Mouse (Mus musculus) hindbrain, embryonic 12.5 days (tissue): Measurements from ENCODE around the gene Tln1. TPM values are rescaled to one million over a fixed set of nuclear protein-coding genes. Genes with fewer than 3 reads are reported as not detected.

Source experiments
- ATAC-seq: fragments of 200-750 bp; cut with Nextera tagmentation; 2 replicates; pipeline ENCODE4 v1.8.0; 2017; ENCODE audit warnings: moderate TSS enrichment; ENCODE audit not compliant: low FRiP score
- H3K27ac ChIP-seq: fragments of 300-500 bp; sonication (generic); 2 replicates; pipeline ENCODE4 v1.5.1; 2016; ENCODE audit warnings: mild to moderate bottlenecking
- H3K27me3 ChIP-seq: fragments of 300-500 bp; sonication (generic); 2 replicates; pipeline ENCODE4 v1.6.1; 2016; ENCODE audit warnings: mild to moderate bottlenecking
- H3K36me3 ChIP-seq: fragments of 300-500 bp; sonication (generic); 2 replicates; pipeline ENCODE4 v1.6.1; 2016; ENCODE audit warnings: mild to moderate bottlenecking
- H3K4me1 ChIP-seq: fragments of 300-500 bp; sonication (generic); 2 replicates; pipeline ENCODE4 v1.6.1; 2016
- H3K4me2 ChIP-seq: fragments of 300-500 bp; sonication (generic); replicated peaks from 2 replicates; pipeline ENCODE4 v1.6.1; 2016; ENCODE audit warnings: mild to moderate bottlenecking
- H3K4me3 ChIP-seq: fragments of 300-500 bp; sonication (generic); 2 replicates; pipeline ENCODE4 v1.5.1; 2016; ENCODE audit warnings: mild to moderate bottlenecking
- H3K9ac ChIP-seq: fragments of 300-500 bp; sonication (generic); 2 replicates; pipeline ENCODE4 v1.6.1; 2016; ENCODE audit warnings: mild to moderate bottlenecking, moderate library complexity
- H3K9me3 ChIP-seq: fragments of 300-500 bp; sonication (generic); replicated peaks from 2 replicates; pipeline ENCODE4 v1.6.1; 2016; ENCODE audit warnings: mild to moderate bottlenecking
- WGBS: fragments of 180-500 bp; shearing (Covaris S2); methylation state at CpG from one replicate; pipeline ENCODE4 v1.1.7; 2016; 5-methylcytosine and 5-hydroxymethylcytosine counted together
- polyA plus RNA-seq: library from polyadenylated mRNA; unstranded; fragments of >200 nt; fragmentation: Nextera tagmentation; extraction: Ambion mirVana; gene quantifications from 2 replicates; pipeline ENCODE4 v1.2.1, GENCODE M21; 2016

Gene Tln1
- polyA plus RNA-seq, 1 experiment from 2014 or later = 70.5 TPM

GRCm38 (mm10) chr4:43533270-43533669 lies 29.2 kb downstream of the Tln1 start:
- no peak overlapping the region for H3K9ac ChIP-seq
- peaks cover 70% of the 10 kb centered on the region for H3K36me3 ChIP-seq
- H3K27me3 ChIP-seq = no peaks in the 10 kb centered on the region
- WGBS = 85% methylated on average over 9 of the region's 9 CpGs
- no peaks in the 10 kb centered on the region for H3K4me1 ChIP-seq
- H3K4me2 ChIP-seq = no peak overlapping the region
- no peak overlapping the region for H3K27ac ChIP-seq
- ATAC-seq = no peak
- no peaks in the 10 kb centered on the region for H3K9me3 ChIP-seq
- H3K4me3 ChIP-seq = no peak overlapping the region

DNA sequence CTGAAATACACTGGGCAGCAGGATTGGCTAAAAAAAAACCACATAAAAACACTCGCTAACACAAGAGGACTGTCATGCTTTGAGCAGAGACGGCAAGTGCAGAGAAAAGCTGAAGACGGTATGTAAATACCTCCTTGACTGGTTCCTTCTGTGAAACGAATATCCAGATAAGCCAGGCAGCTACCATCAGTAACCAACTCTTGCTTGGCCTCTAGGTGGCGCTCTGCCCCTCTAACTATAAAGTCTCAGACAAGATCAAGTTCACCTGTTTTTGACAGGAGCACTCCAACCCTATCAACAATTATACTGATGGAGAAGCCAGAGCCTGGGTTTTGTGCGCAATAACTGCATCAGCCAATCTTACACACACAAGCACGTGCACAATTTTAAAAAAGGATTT lies 31.9 kb downstream of the Tln1 start:
- H3K9me3 ChIP-seq = no peaks in the 10 kb centered on the region
- WGBS = 26% methylated on average over 7 of the region's 7 CpGs
- H3K36me3 ChIP-seq = peaks cover 45% of the 10 kb centered on the region
- H3K4me1 ChIP-seq = no peaks in the 10 kb centered on the region
- H3K9ac ChIP-seq = no peak overlapping the region
- H3K27ac ChIP-seq = no peak overlapping the region
- peaks cover 9% of the 10 kb centered on the region for H3K27me3 ChIP-seq
- no peak for ATAC-seq
- no peak overlapping the region for H3K4me3 ChIP-seq
- no peak overlapping the region for H3K4me2 ChIP-seq

GRCm38 (mm10) chr4:43530081-43530501 lies 32.4 kb downstream of the Tln1 start:
- no peak overlapping the region for H3K4me2 ChIP-seq
- no peak overlapping the region for H3K27ac ChIP-seq
- 73% methylated on average over 8 of the region's 8 CpGs for WGBS
- no peaks in the 10 kb centered on the region for H3K9me3 ChIP-seq
- H3K4me1 ChIP-seq = no peaks in the 10 kb centered on the region
- H3K4me3 ChIP-seq = no peak overlapping the region
- H3K27me3 ChIP-seq = peaks cover 14% of the 10 kb centered on the region
- peaks cover 40% of the 10 kb centered on the region for H3K36me3 ChIP-seq
- no peak overlapping the region for H3K9ac ChIP-seq
- ATAC-seq = no peak

GRCm38 (mm10) chr4:43528487-43528886 lies 34.0 kb downstream of the Tln1 start:
- Histone ChIP-seq H3K4me2 (no peak overlapping the region), H3K27ac (no peak overlapping the region), H3K27me3 (peaks cover 29% of the 10 kb centered on the region), H3K9me3 (no peaks in the 10 kb centered on the region), H3K4me3 (no peak overlapping the region), H3K4me1 (peaks cover 13% of the 10 kb centered on the region), H3K9ac (no peak overlapping the region), H3K36me3 (peaks cover 24% of the 10 kb centered on the region)
- 79% methylated on average over 9 of the region's 9 CpGs for WGBS
- ATAC-seq = no peak

DNA sequence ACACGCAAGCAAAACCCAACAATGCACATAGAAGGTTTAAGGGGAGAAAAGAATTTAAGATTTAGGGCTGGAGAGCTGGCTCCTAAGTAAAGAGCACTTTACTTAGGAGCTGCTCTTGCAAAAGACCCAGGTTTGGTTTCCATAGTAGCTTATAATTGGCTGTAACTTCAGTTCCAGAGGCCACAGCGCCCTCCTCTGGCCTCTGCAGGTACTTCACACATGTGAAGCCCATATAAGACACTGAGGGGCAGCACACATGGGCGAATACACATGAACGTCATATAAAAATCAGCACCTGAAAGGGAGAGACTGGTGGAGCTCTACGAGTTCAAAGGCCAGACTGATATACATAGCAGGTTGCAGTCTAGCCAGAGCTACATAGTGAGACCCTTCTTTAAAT lies 34.6 kb downstream of the Tln1 start:
- ATAC-seq = no peak
- Histone ChIP-seq H3K27ac (no peak overlapping the region), H3K4me3 (no peak overlapping the region), H3K36me3 (peaks cover 18% of the 10 kb centered on the region), H3K4me1 (peaks cover 20% of the 10 kb centered on the region), H3K9me3 (no peaks in the 10 kb centered on the region), H3K9ac (no peak overlapping the region), H3K4me2 (no peak overlapping the region), H3K27me3 (peaks cover 36% of the 10 kb centered on the region)
- 64% methylated on average over 5 of the region's 5 CpGs for WGBS

DNA sequence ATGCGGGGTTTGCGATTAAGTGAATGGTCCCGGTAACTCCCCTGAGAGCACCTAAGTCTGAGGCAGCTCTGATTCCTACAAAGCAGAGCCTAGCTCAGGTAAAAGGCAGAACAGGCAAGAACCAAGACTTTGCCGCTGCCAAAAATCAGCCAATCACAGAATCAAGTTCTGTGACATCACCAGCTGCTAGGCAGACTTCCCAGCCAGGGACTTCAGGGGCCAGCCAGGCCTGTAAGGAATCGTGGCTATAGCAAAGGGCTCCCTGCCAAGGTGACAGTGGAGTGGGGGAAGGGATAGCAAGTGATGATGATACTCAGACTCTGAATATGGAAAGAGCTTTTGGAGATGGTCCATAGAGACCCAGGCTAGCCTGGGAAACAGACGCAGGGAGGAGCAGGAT lies 42.5 kb downstream of the Tln1 start:
- peaks cover 39% of the 10 kb centered on the region for H3K4me1 ChIP-seq
- ATAC-seq = peak; percentile 45; the same call in 1 of the 2 replicates
- H3K27ac ChIP-seq = no peak overlapping the region
- peak overlapping the region; percentile 41 for H3K4me2 ChIP-seq
- H3K36me3 ChIP-seq = no peaks in the 10 kb centered on the region
- 13% methylated on average over 6 of the region's 6 CpGs for WGBS
- H3K4me3 ChIP-seq = 0 out of 2 replicates have a peak overlapping the region, but pooled peaks have one; percentile 3
- peaks cover 60% of the 10 kb centered on the region for H3K27me3 ChIP-seq
- no peaks in the 10 kb centered on the region for H3K9me3 ChIP-seq
- no peak overlapping the region for H3K9ac ChIP-seq

- peak overlapping the region; percentile 41 for H3K4me2 ChIP-seq
- 14% methylated on average over 10 of the region's 10 CpGs for WGBS
- H3K9ac ChIP-seq = no peak overlapping the region
- no peaks in the 10 kb centered on the region for H3K36me3 ChIP-seq
- H3K27ac ChIP-seq = no peak overlapping the region
- H3K4me3 ChIP-seq = 0 out of 2 replicates have a peak overlapping the region, but pooled peaks have one; percentile 3
- no peak for ATAC-seq
- peaks cover 36% of the 10 kb centered on the region for H3K4me1 ChIP-seq
- peaks cover 56% of the 10 kb centered on the region for H3K27me3 ChIP-seq
- H3K9me3 ChIP-seq = no peaks in the 10 kb centered on the region
Observed at GRCm38 (mm10) chr4:43519551-43519950, 42.9 kb downstream of the Tln1 start.

DNA sequence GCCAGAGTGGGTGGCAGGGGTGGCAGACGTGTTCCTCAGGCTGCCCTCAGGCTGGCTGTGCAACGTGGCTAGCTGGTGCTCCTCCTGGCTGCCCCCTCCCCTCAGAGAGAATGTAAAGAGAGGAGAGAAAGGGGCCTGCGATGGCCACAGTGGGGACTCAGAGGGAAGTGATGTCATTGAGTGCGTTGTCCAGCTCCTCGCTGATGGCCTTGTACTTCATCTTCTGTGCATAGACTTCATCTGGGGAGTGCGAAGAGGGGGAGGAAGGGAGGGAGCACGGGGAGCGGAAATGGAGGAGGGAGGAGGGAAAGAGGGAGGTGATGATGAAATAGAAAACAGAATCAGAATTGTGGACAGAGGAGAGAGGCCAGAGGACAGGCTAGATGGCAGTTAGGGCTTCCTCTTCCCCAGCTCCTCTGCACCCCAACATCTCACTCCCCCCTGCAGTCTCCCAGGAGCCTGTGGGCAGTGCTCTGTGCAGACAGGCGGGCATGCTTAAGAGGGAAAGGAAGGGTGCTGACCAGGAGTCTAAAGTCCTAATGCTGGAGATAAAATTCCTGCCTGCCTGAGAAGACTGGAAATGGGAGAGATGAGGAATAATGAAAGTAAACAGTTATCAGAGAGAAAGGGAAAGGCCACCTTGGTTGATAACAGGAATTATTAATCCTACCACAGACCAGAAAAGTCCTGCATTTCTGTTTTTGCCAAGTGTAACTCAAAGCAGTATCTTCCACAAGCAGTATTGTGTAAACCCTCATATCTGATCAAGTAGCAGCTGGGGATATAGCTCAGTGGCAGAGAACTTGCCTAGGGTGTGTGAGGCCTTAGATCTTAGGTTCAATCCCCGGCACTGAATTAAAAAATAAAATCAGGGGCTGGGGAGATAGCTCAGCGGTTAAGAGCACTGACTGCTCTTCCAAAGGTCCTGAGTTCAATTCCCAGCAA lies 46.5 kb downstream of the Tln1 start:
- H3K4me1 ChIP-seq = peaks cover 16% of the 10 kb centered on the region
- H3K4me3 ChIP-seq = no peak overlapping the region
- ATAC-seq = no peak
- no peaks in the 10 kb centered on the region for H3K36me3 ChIP-seq
- H3K9ac ChIP-seq = no peak overlapping the region
- 78% methylated on average over 11 of the region's 11 CpGs for WGBS
- no peak overlapping the region for H3K27ac ChIP-seq
- H3K27me3 ChIP-seq = peaks cover 21% of the 10 kb centered on the region
- H3K9me3 ChIP-seq = no peaks in the 10 kb centered on the region
- no peak overlapping the region for H3K4me2 ChIP-seq

GRCm38 (mm10) chr4:43513791-43514190 lies 48.7 kb downstream of the Tln1 start:
- Histone ChIP-seq H3K4me1 (peaks cover 8% of the 10 kb centered on the region), H3K9ac (no peak overlapping the region), H3K36me3 (no peaks in the 10 kb centered on the region), H3K4me2 (no peak overlapping the region), H3K27me3 (peaks cover 26% of the 10 kb centered on the region), H3K27ac (no peak overlapping the region), H3K4me3 (no peak overlapping the region), H3K9me3 (no peaks in the 10 kb centered on the region)
- ATAC-seq = no peak
- WGBS = 82% methylated on average over 4 of the region's 4 CpGs

- no peak overlapping the region for H3K4me3 ChIP-seq
- H3K4me2 ChIP-seq = no peak overlapping the region
- peaks cover 26% of the 10 kb centered on the region for H3K27me3 ChIP-seq
- H3K4me1 ChIP-seq = peaks cover 10% of the 10 kb centered on the region
- no peak overlapping the region for H3K9ac ChIP-seq
- no peaks in the 10 kb centered on the region for H3K9me3 ChIP-seq
- WGBS = 85% methylated on average over 4 of the region's 4 CpGs
- H3K27ac ChIP-seq = no peak overlapping the region
- no peaks in the 10 kb centered on the region for H3K36me3 ChIP-seq
- ATAC-seq = no peak
Observed at GRCm38 (mm10) chr4:43513300-43513699, 49.2 kb downstream of the Tln1 start.

GRCm38 (mm10) chr4:43512653-43513052 lies 49.8 kb downstream of the Tln1 start:
- H3K9me3 ChIP-seq = no peaks in the 10 kb centered on the region
- H3K27me3 ChIP-seq = peaks cover 26% of the 10 kb centered on the region
- H3K9ac ChIP-seq = no peak overlapping the region
- no peaks in the 10 kb centered on the region for H3K36me3 ChIP-seq
- H3K4me3 ChIP-seq = no peak overlapping the region
- H3K27ac ChIP-seq = no peak overlapping the region
- WGBS = 63% methylated on average over 7 of the region's 7 CpGs
- H3K4me1 ChIP-seq = peaks cover 15% of the 10 kb centered on the region
- no peak for ATAC-seq
- no peak overlapping the region for H3K4me2 ChIP-seq

- H3K4me2 ChIP-seq = no peak overlapping the region
- peaks cover 32% of the 10 kb centered on the region for H3K27me3 ChIP-seq
- H3K9me3 ChIP-seq = no peaks in the 10 kb centered on the region
- 76% methylated on average over 19 of the region's 19 CpGs for WGBS
- H3K36me3 ChIP-seq = no peaks in the 10 kb centered on the region
- no peak overlapping the region for H3K4me3 ChIP-seq
- H3K4me1 ChIP-seq = peaks cover 18% of the 10 kb centered on the region
- no peak overlapping the region for H3K27ac ChIP-seq
- no peak for ATAC-seq
- no peak overlapping the region for H3K9ac ChIP-seq
Observed at GRCm38 (mm10) chr4:43511675-43512454, 50.6 kb downstream of the Tln1 start.
